7 mouse cellular contexts compared by ENCODE assay signal in genomic region chr6:72597083-72597874, GRCm38 (mm10). TPM values are rescaled to one million over a fixed set of nuclear protein-coding genes. Genes with fewer than 3 reads are reported as not detected.
DNase-seq lines count a peak whose midpoint lies in the region; ATAC-seq lines count a peak whose summit lies in the region.

No protein-coding gene starts in this region.

- H3K27ac ChIP-seq in heart, embryonic 12.5 days (ENCODE audit: poor library complexity, severe bottlenecking): no peak overlapping the region
- H3K27ac ChIP-seq in midbrain, embryonic 13.5 days: no peak overlapping the region

- peaks cover 20% of the 10 kb centered on the region for H3K4me1 ChIP-seq in heart, embryonic 12.5 days (replicated peaks)
- H3K4me1 ChIP-seq in midbrain, embryonic 13.5 days (replicated peaks): peaks cover 20% of the 10 kb centered on the region

- H3K9ac ChIP-seq in heart, embryonic 12.5 days: peak overlapping the region; percentile 70
- H3K9ac ChIP-seq in midbrain, embryonic 13.5 days (replicated peaks): peak overlapping the region; percentile 77

- ATAC-seq in heart, embryonic 12.5 days (ENCODE audit: insufficient number of reproducible peaks, low FRiP score): no peak
- ATAC-seq in midbrain, embryonic 13.5 days: no peak

- DNase-seq in right cerebral cortex, postnatal 4 days: peak; percentile 26
- DNase-seq in right cerebral cortex, postnatal 14 days: no peak
- DNase-seq in cerebellum, postnatal 10 days: peak; percentile 21 to 29
- DNase-seq in kidney, postnatal 4 days: peak; percentile 66 to 70
- no peak for DNase-seq in embryo, embryonic 10 days (ENCODE audit: low spot score)

- H3K27me3 ChIP-seq in heart, embryonic 12.5 days (replicated peaks): no peaks in the 10 kb centered on the region
- no peaks in the 10 kb centered on the region for H3K27me3 ChIP-seq in midbrain, embryonic 13.5 days

- WGBS in heart, embryonic 12.5 days: 44% methylated on average over 13 of the region's 13 CpGs
- WGBS in midbrain, embryonic 13.5 days: 56% methylated on average over 13 of the region's 13 CpGs

- peak overlapping the region; percentile 63 for H3K4me3 ChIP-seq in heart, embryonic 12.5 days
- H3K4me3 ChIP-seq in midbrain, embryonic 13.5 days (replicated peaks): peak overlapping the region; percentile 64

- peak overlapping the region; percentile 73 for H3K4me2 ChIP-seq in heart, embryonic 12.5 days
- H3K4me2 ChIP-seq in midbrain, embryonic 13.5 days (replicated peaks): peak overlapping the region; percentile 67

- H3K36me3 ChIP-seq in heart, embryonic 12.5 days: no peaks in the 10 kb centered on the region
- H3K36me3 ChIP-seq in midbrain, embryonic 13.5 days: 0 out of 2 replicates have a peak, but pooled peaks cover 3% of the 10 kb centered on the region

- H3K9me3 ChIP-seq in heart, embryonic 12.5 days (replicated peaks): no peaks in the 10 kb centered on the region
- H3K9me3 ChIP-seq in midbrain, embryonic 13.5 days: no peaks in the 10 kb centered on the region

RNA-seq across cellular contexts. Expression of gene Elmod3, which starts 0.9 kb away (rescaled TPM):
- 12.6 and 13.2 TPM in 2 replicates for polyA plus RNA-seq in heart, embryonic 12.5 days (2016; fragmentation: Nextera tagmentation; extraction: Ambion mirVana)
- 15.7 and 16.5 TPM in 2 replicates for polyA plus RNA-seq in midbrain, embryonic 13.5 days (2015; fragmentation: Nextera tagmentation; extraction: Ambion mirVana)

RNA-seq across cellular contexts. Expression of gene Retsat, which starts 1.0 kb away (rescaled TPM):
- 13.8 and 16.0 TPM in 2 replicates for polyA plus RNA-seq in heart, embryonic 12.5 days (2016; fragmentation: Nextera tagmentation; extraction: Ambion mirVana)
- 5.0 and 6.2 TPM in 2 replicates for polyA plus RNA-seq in midbrain, embryonic 13.5 days (2015; fragmentation: Nextera tagmentation; extraction: Ambion mirVana)

RNA-seq across cellular contexts. Expression of gene Tgoln1, which starts 19.5 kb away (rescaled TPM):
- polyA plus RNA-seq in heart, embryonic 12.5 days (2016; fragmentation: Nextera tagmentation; extraction: Ambion mirVana): 27.5 and 27.9 TPM in 2 replicates
- polyA plus RNA-seq in midbrain, embryonic 13.5 days (2015; fragmentation: Nextera tagmentation; extraction: Ambion mirVana): 39.6 and 41.2 TPM in 2 replicates

RNA-seq across cellular contexts. Expression of gene Capg, which starts 53.1 kb away (rescaled TPM):
- polyA plus RNA-seq in heart, embryonic 12.5 days (2016; fragmentation: Nextera tagmentation; extraction: Ambion mirVana): 22.5 and 24.7 TPM in 2 replicates
- polyA plus RNA-seq in midbrain, embryonic 13.5 days (2015; fragmentation: Nextera tagmentation; extraction: Ambion mirVana): 5.3 and 5.7 TPM in 2 replicates

Comparison
In these comparisons a context has a peak if more than half of its experiments do, and no peak if none do; other contexts are left out.
1. DNase-seq: peak in right cerebral cortex, postnatal 4 days (single experiment), cerebellum, postnatal 10 days (2 of 2) and kidney, postnatal 4 days (2 of 2); none in right cerebral cortex, postnatal 14 days (single experiment) and embryo, embryonic 10 days (single experiment).